Mouse (Mus musculus): Measurements from ENCODE around the gene Tead2. TPM values are rescaled to one million over a fixed set of nuclear protein-coding genes. Genes with fewer than 3 reads are reported as not detected.

The Tead2 gene
- total RNA-seq, 2 experiments from 2014 or later: 5.6 to 6.1 TPM

- intact Hi-C loops (cut with DNase I): no loop called here
- DNase-seq (ENCODE audit: low spot score in 2 of 2): no peak
Measured at GRCm38 (mm10) chr7:45212356-45212755, 3.2 kb upstream of the Tead2 start.

- intact Hi-C loops (cut with DNase I): no loop called here
- no peak for DNase-seq (ENCODE audit: low spot score in 2 of 2)
Measured at GRCm38 (mm10) chr7:45213708-45214107, 1.8 kb upstream of the Tead2 start.

- peak in 1 of 2 experiments; percentile 27 for DNase-seq (ENCODE audit: low spot score in 2 of 2)
Measured at GRCm38 (mm10) chr7:45216442-45217183, 1.1 kb downstream of the Tead2 start.

GRCm38 (mm10) chr7:45221680-45222079 lies 6.1 kb downstream of the Tead2 start:
- DNase-seq (ENCODE audit: low spot score in 2 of 2): no peak
- intact Hi-C loops (cut with DNase I): no loop called here

More at GRCm38 (mm10) chr7:45216442-45217183, 1.1 kb downstream of the Tead2 start:
- intact Hi-C loops (cut with DNase I): no loop called here

GRCm38 (mm10) chr7:45224826-45225225 lies 9.3 kb downstream of the Tead2 start:
- DNase-seq (ENCODE audit: low spot score in 2 of 2): no peak
- intact Hi-C loops (cut with DNase I): no loop called here

GRCm38 (mm10) chr7:45226421-45226820 lies 10.9 kb downstream of the Tead2 start:
- intact Hi-C loops (cut with DNase I): no loop called here
- no peak for DNase-seq (ENCODE audit: low spot score in 2 of 2)

GRCm38 (mm10) chr7:45228548-45228947 lies 13.0 kb downstream of the Tead2 start:
- intact Hi-C loops (cut with DNase I): no loop called here
- DNase-seq (ENCODE audit: low spot score in 2 of 2): no peak

- intact Hi-C loops (cut with DNase I): no loop called here
- no peak for DNase-seq (ENCODE audit: low spot score in 2 of 2)
Measured at GRCm38 (mm10) chr7:45229046-45229445, 13.5 kb downstream of the Tead2 start.

GRCm38 (mm10) chr7:45229459-45230203 lies 14.1 kb downstream of the Tead2 start:
- no peak for DNase-seq (ENCODE audit: low spot score in 2 of 2)
- intact Hi-C loops (cut with DNase I): loop anchor here (5.0 kb wide), 1 partner anchor 62 kb away; no protein-coding TSS in a partner anchor

GRCm38 (mm10) chr7:45231192-45231591 lies 15.6 kb downstream of the Tead2 start:
- DNase-seq (ENCODE audit: low spot score in 2 of 2): no peak
- intact Hi-C loops (cut with DNase I): loop anchor here (5.0 kb wide), 1 partner anchor 64 kb away; no protein-coding TSS in a partner anchor

- intact Hi-C loops (cut with DNase I): loop anchor here (5.0 kb wide), 1 partner anchor 65 kb away; no protein-coding TSS in a partner anchor
- no peak for DNase-seq (ENCODE audit: low spot score in 2 of 2)
Measured at GRCm38 (mm10) chr7:45231941-45232340, 16.4 kb downstream of the Tead2 start.

GRCm38 (mm10) chr7:45232716-45233465 lies 17.3 kb downstream of the Tead2 start:
- intact Hi-C loops (cut with DNase I): loop anchor here (5.0 kb wide), 1 partner anchor 66 kb away; no protein-coding TSS in a partner anchor
- peak; percentile 31 to 60 for DNase-seq (ENCODE audit: low spot score in 2 of 2)

GRCm38 (mm10) chr7:45233580-45234332 lies 18.2 kb downstream of the Tead2 start:
- DNase-seq (ENCODE audit: low spot score in 2 of 2): peak; percentile 73 to 79
- intact Hi-C loops (cut with DNase I): loop anchor here (5.0 kb wide), 1 partner anchor 66 kb away; no protein-coding TSS in a partner anchor

- intact Hi-C loops (cut with DNase I): loop anchor here (5.0 kb wide), 1 partner anchor 67 kb away; no protein-coding TSS in a partner anchor
- no peak for DNase-seq (ENCODE audit: low spot score in 2 of 2)
Measured at GRCm38 (mm10) chr7:45234333-45234841, 18.8 kb downstream of the Tead2 start.

- intact Hi-C loops (cut with DNase I): loop anchor here (5.0 kb wide), 1 partner anchor 68 kb away; no protein-coding TSS in a partner anchor
- no peak for DNase-seq (ENCODE audit: low spot score in 2 of 2)
Measured at GRCm38 (mm10) chr7:45234922-45235571, 19.5 kb downstream of the Tead2 start.

- no peak for DNase-seq (ENCODE audit: low spot score in 2 of 2)
- intact Hi-C loops (cut with DNase I): no loop called here
Measured at GRCm38 (mm10) chr7:45235656-45236180, 20.2 kb downstream of the Tead2 start.

GRCm38 (mm10) chr7:45237747-45238699 lies 22.5 kb downstream of the Tead2 start:
- no peak for DNase-seq (ENCODE audit: low spot score in 2 of 2)
- intact Hi-C loops (cut with DNase I): no loop called here
